Mouse (Mus musculus) heart, adult 2 months (tissue): ENCODE results near the gene Slc22a20. TPM values are rescaled to one million over a fixed set of nuclear protein-coding genes. Genes with fewer than 3 reads are reported as not detected.

Experiments used
- DNase-seq, 2 experiments: peaks; one replicate each; pipeline ENCODE4 v3.0.0; 2021
- H3K27ac ChIP-seq: fragments of 200-600 bp; 2 replicates; pipeline ENCODE4 v1.8.1; 2022
- H3K27me3 ChIP-seq: fragments of 200-500 bp; 2 replicates; pipeline ENCODE4 v1.6.1; 2012; ENCODE audit warnings: mild to moderate bottlenecking, low read length, inconsistent platforms, mixed read lengths; ENCODE audit not compliant: control insufficient read depth, insufficient read depth
- H3K36me3 ChIP-seq: fragments of 200-500 bp; 2 replicates; pipeline ENCODE4 v1.6.1; 2012; ENCODE audit warnings: low read length, inconsistent platforms; ENCODE audit not compliant: control insufficient read depth, insufficient read depth
- H3K4me1 ChIP-seq: fragments of 200-500 bp; 2 replicates; pipeline ENCODE4 v1.6.1; 2011; ENCODE audit warnings: low read length; ENCODE audit not compliant: control insufficient read depth, insufficient read depth
- H3K4me3 ChIP-seq: fragments of 200-600 bp; 2 replicates; pipeline ENCODE4 v1.8.1; 2022
- H3K79me2 ChIP-seq: fragments of 200-500 bp; replicated peaks from 2 replicates; pipeline ENCODE4 v1.6.1; 2012; ENCODE audit warnings: mild to moderate bottlenecking, inconsistent platforms, low read length, moderate library complexity, mixed read lengths; ENCODE audit not compliant: control insufficient read depth, insufficient read depth
- H3K9ac ChIP-seq: fragments of 200-500 bp; 2 replicates; pipeline ENCODE4 v1.6.1; 2012; ENCODE audit warnings: low read depth, mild to moderate bottlenecking, control low read depth, inconsistent platforms, low read length, mixed read lengths
- CTCF ChIP-seq: fragments of 200-600 bp; IDR thresholded peaks from 2 replicates; pipeline ENCODE4 v1.8.1; 2022; ENCODE audit warnings: antibody characterized with exemption, mild to moderate bottlenecking, moderate library complexity
- EP300 ChIP-seq: fragments of 200-500 bp; IDR thresholded peaks from 2 replicates; pipeline ENCODE4 v1.6.1; 2011; ENCODE audit warnings: low read depth, low read length, control low read depth; ENCODE audit not compliant: insufficient read depth
- POLR2A ChIP-seq: fragments of 200-500 bp; IDR thresholded peaks from 2 replicates; pipeline ENCODE4 v1.6.1; 2011; ENCODE audit warnings: mild to moderate bottlenecking, low read depth, low read length, control low read depth; ENCODE audit not compliant: insufficient read depth
- WGBS: fragments of 180-500 bp; shearing (Covaris S2); methylation state at CpG from one replicate; pipeline ENCODE4 v1.1.7; 2018; 5-methylcytosine and 5-hydroxymethylcytosine counted together
- intact Hi-C: fragments of 180-260 bp; cut with DNase I; formaldehyde crosslinking; loops from one replicate; pipeline ENCODE4 v1.15.1; 2025
- polyA plus RNA-seq: library from polyadenylated mRNA; depleted of rRNA; stranded (reverse); fragments of >200 nt; gene quantifications from 2 replicates; pipeline ENCODE4 v1.2.3, GENCODE M21; 2012
- total RNA-seq, 2 experiments: library from RNA; stranded (reverse); gene quantifications; 2 replicates each; pipeline ENCODE4 v1.2.3; 2021

Gene Slc22a20
- total and polyA plus RNA-seq, 3 experiments = not detected

- H3K9ac ChIP-seq = peak within 1 kb of the TSS; percentile 70
- peak; percentile 92 to 93 for DNase-seq
- peak within 1 kb of the TSS; percentile 75 for H3K4me3 ChIP-seq
- peak within 1 kb of the TSS; percentile 72 for H3K27ac ChIP-seq
- no peaks in the 10 kb centered on the region for H3K27me3 ChIP-seq
- H3K36me3 ChIP-seq = no peaks in the 10 kb centered on the region
- TF ChIP-seq EP300 (0 out of 2 replicates have a peak, but pooled peaks have one; percentile 21), POLR2A (no peak; the same call in none of the 2 replicates), CTCF (no peak)
- under 1% methylated on average over 50 of the region's 50 CpGs for WGBS
- no peaks in the 10 kb centered on the region; the same call in 1 of the 2 replicates for H3K79me2 ChIP-seq
- intact Hi-C loops = loop anchor here (2.0 to 10.0 kb wide), 2 partner anchors 81 to 371 kb away; partner anchors contain the start of gene Men1
- peaks cover 2% of the 10 kb centered on the region for H3K4me1 ChIP-seq
These were observed 21.9 kb downstream of the Slc22a20 start, which contains the start of gene Pola2 for GRCm38 (mm10) chr19:5963883-5964562. Pola2 (minus strand) TSS chr19:5964202.

GRCm38 (mm10) chr19:5962651-5963050 is 23.3 kb downstream of the Slc22a20 start:
- no peaks in the 10 kb centered on the region for H3K27me3 ChIP-seq
- H3K36me3 ChIP-seq = no peaks in the 10 kb centered on the region
- TF ChIP-seq POLR2A (no peak), EP300 (no peak), CTCF (no peak)
- H3K79me2 ChIP-seq = no peaks in the 10 kb centered on the region; the same call in 1 of the 2 replicates
- H3K27ac ChIP-seq = no peak overlapping the region
- WGBS = 7% methylated on average over 1 of the region's 1 CpGs
- DNase-seq = no peak
- intact Hi-C loops = loop anchor here (10.0 kb wide), 1 partner anchor 372 kb away; the partner anchor contains the start of gene Men1
- H3K4me1 ChIP-seq = peaks cover 2% of the 10 kb centered on the region
- H3K4me3 ChIP-seq = no peak overlapping the region
- no peak overlapping the region for H3K9ac ChIP-seq

- WGBS = 91% methylated on average over 5 of the region's 5 CpGs
- TF ChIP-seq EP300 (no peak), POLR2A (no peak), CTCF (no peak)
- Histone ChIP-seq H3K9ac (no peak overlapping the region), H3K79me2 (no peaks in the 10 kb centered on the region; the same call in 1 of the 2 replicates), H3K4me3 (no peak overlapping the region), H3K36me3 (no peaks in the 10 kb centered on the region), H3K27me3 (no peaks in the 10 kb centered on the region), H3K27ac (no peak overlapping the region), H3K4me1 (peaks cover 18% of the 10 kb centered on the region)
- intact Hi-C loops = loop anchor here (5.0 kb wide), 1 partner anchor 170 kb away; no protein-coding TSS in a partner anchor
- no peak for DNase-seq
These were observed 28.6 kb downstream of the Slc22a20 start for GRCm38 (mm10) chr19:5957371-5957770.

- WGBS = 8% methylated on average over 3 of the region's 3 CpGs
- Histone ChIP-seq H3K9ac (no peak overlapping the region), H3K27ac (peak overlapping the region; percentile 77), H3K27me3 (no peaks in the 10 kb centered on the region), H3K79me2 (no peaks in the 10 kb centered on the region; the same call in 1 of the 2 replicates), H3K4me3 (no peak overlapping the region), H3K4me1 (peaks cover 21% of the 10 kb centered on the region), H3K36me3 (no peaks in the 10 kb centered on the region)
- intact Hi-C loops = loop anchor here (1.0 to 5.0 kb wide), 2 partner anchors 32 to 169 kb away; partner anchors contain the start of gene Cdc42ep2
- TF ChIP-seq CTCF (peak; percentile 93), EP300 (peak; percentile 87; the same call in 1 of the 2 replicates), POLR2A (no peak)
- peak; percentile 85 to 86 for DNase-seq
These were observed 29.3 kb downstream of the Slc22a20 start for GRCm38 (mm10) chr19:5956685-5957084.

GRCm38 (mm10) chr19:5955704-5956670 is 30.0 kb downstream of the Slc22a20 start:
- peaks cover 21% of the 10 kb centered on the region for H3K4me1 ChIP-seq

More at GRCm38 (mm10) chr19:5955704-5956670, 30.0 kb downstream of the Slc22a20 start:
- 28% methylated on average over 28 of the region's 28 CpGs for WGBS
- H3K9ac ChIP-seq = peak overlapping the region; percentile 3
- DNase-seq = peak; percentile 63 to 76
- H3K36me3 ChIP-seq = no peaks in the 10 kb centered on the region
- H3K27ac ChIP-seq = peak overlapping the region; percentile 77
- intact Hi-C loops = loop anchor here (1.0 to 5.0 kb wide), 2 partner anchors 32 to 169 kb away; partner anchors contain the start of gene Cdc42ep2
- no peaks in the 10 kb centered on the region for H3K27me3 ChIP-seq
- peak; percentile 90 for TF ChIP-seq EP300
- no peak for TF ChIP-seq CTCF
- peak; percentile 38; the same call in 1 of the 2 replicates for TF ChIP-seq POLR2A
- no peaks in the 10 kb centered on the region for H3K79me2 ChIP-seq
- peak overlapping the region; percentile 42 for H3K4me3 ChIP-seq
